Mouse (Mus musculus): ENCODE data around the gene Gm13043. TPM values are rescaled to one million over a fixed set of nuclear protein-coding genes. Genes with fewer than 3 reads are reported as not detected.
"Not testable (repeated sequence)": the region's sequence is repeated elsewhere in the genome, so short reads cannot be mapped to it uniquely, and the experiment has no call there.

Gene Gm13043
- polyA plus RNA-seq (2014; fragmentation: Nextera tagmentation; extraction: Ambion mirVana) = not detected in 2 replicates

DNA sequence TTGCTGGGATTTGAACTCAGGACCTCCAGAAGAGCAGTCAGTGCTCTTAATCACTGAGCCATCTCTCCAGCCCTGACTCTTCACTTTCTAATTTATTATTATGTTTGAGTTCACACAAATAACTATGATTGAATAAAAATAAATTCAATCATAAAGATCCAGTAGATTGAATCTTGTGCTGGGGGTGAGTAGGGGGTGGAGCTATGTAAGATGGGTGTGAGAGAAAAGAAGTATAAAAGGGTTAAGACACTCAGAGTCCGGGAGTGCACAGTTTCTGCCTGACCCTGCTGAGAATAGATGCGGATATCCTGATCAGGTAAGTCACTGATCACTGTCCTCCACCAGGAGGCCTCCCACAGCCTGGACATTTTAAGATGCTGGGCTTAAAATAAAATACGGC is at the start of gene Gm13043:
Gene Gm13043 (plus strand): TSS at position 301 of the 400 bp plus-strand sequence.
- Histone ChIP-seq H3K4me2 (ENCODE audit: low read depth, severe bottlenecking) (no peak within 1 kb of the TSS), H3K9ac (ENCODE audit: low read length) (no peak within 1 kb of the TSS), H3K4me3 (ENCODE audit: low read depth, low read length) (no peak within 1 kb of the TSS), H3K4me1 (ENCODE audit: control insufficient read depth, insufficient read depth, low read length) (no peaks in the 10 kb centered on the region), H3K36me3 (ENCODE audit: control insufficient read depth, insufficient read depth, low read length) (no peaks in the 10 kb centered on the region), H3K27ac (replicated peaks; ENCODE audit: low read depth, low read length) (no peak within 1 kb of the TSS), H3K27me3 (ENCODE audit: control insufficient read depth, insufficient read depth, low read length) (no peaks in the 10 kb centered on the region), H3K9me3 (ENCODE audit: control insufficient read depth, low read length) (no peaks in the 10 kb centered on the region)
- 87% methylated on average over 3 of the region's 3 CpGs for WGBS
- ATAC-seq (ENCODE audit: insufficient number of reproducible peaks, low FRiP score, low TSS enrichment, low read depth) (no peak), DNase-seq (ENCODE audit: low spot score) (no peak)

- not testable (repeated sequence) for DNase-seq (ENCODE audit: low spot score); ATAC-seq (ENCODE audit: insufficient number of reproducible peaks, low FRiP score, low TSS enrichment, low read depth); H3K4me2 ChIP-seq (ENCODE audit: low read depth, severe bottlenecking); H3K27ac ChIP-seq (replicated peaks; ENCODE audit: low read depth, low read length); H3K27me3 ChIP-seq (ENCODE audit: control insufficient read depth, insufficient read depth, low read length); H3K36me3 ChIP-seq (ENCODE audit: control insufficient read depth, insufficient read depth, low read length); H3K4me3 ChIP-seq (ENCODE audit: low read depth, low read length); H3K9ac ChIP-seq (ENCODE audit: low read length); H3K4me1 ChIP-seq (ENCODE audit: control insufficient read depth, insufficient read depth, low read length); H3K9me3 ChIP-seq (ENCODE audit: control insufficient read depth, low read length)
- no CpG with 5 or more reads among the region's 3 CpGs for WGBS
Observed at GRCm38 (mm10) chr4:143535654-143536053, 24.5 kb downstream of the Gm13043 start, which contains the start of gene Gm13040. Gene Gm13040 (plus strand): TSS chr4:143535954.

GRCm38 (mm10) chr4:143551400-143551799 is 40.3 kb downstream of the Gm13043 start, which contains the start of the genes BC080695 and Gm13057:
Gene BC080695 (plus strand): TSS chr4:143551700.
Gene Gm13057 (plus strand): TSS chr4:143551709.
- H3K36me3 ChIP-seq (ENCODE audit: control insufficient read depth, insufficient read depth, low read length); H3K4me3 ChIP-seq (ENCODE audit: low read depth, low read length); H3K27ac ChIP-seq (replicated peaks; ENCODE audit: low read depth, low read length); H3K9me3 ChIP-seq (ENCODE audit: control insufficient read depth, low read length); H3K9ac ChIP-seq (ENCODE audit: low read length); DNase-seq (ENCODE audit: low spot score); H3K4me1 ChIP-seq (ENCODE audit: control insufficient read depth, insufficient read depth, low read length); ATAC-seq (ENCODE audit: insufficient number of reproducible peaks, low FRiP score, low TSS enrichment, low read depth); H3K27me3 ChIP-seq (ENCODE audit: control insufficient read depth, insufficient read depth, low read length); H3K4me2 ChIP-seq (ENCODE audit: low read depth, severe bottlenecking): not testable (repeated sequence)
- no CpG with 5 or more reads among the region's 3 CpGs for WGBS

Other genes with a start within 250 kb of the Gm13043 start
- gene Pdpn, start 211.8 kb upstream of the Gm13043 start, polyA plus RNA-seq (2014; fragmentation: Nextera tagmentation; extraction: Ambion mirVana) = 29.6 and 32.0 TPM in 2 replicates
- gene Lrrc38, start 161.6 kb upstream of the Gm13043 start, polyA plus RNA-seq (2014; fragmentation: Nextera tagmentation; extraction: Ambion mirVana) = 0.11 and 0.41 TPM in 2 replicates
- not detected in 2 replicates for gene Pramel1, start 116.9 kb upstream of the Gm13043 start, polyA plus RNA-seq (2014; fragmentation: Nextera tagmentation; extraction: Ambion mirVana)
- 16.8 and 19.7 TPM in 2 replicates for gene Pramef8, start 98.9 kb upstream of the Gm13043 start, polyA plus RNA-seq (2014; fragmentation: Nextera tagmentation; extraction: Ambion mirVana)
- gene Oog4, start 61.0 kb upstream of the Gm13043 start, polyA plus RNA-seq (2014; fragmentation: Nextera tagmentation; extraction: Ambion mirVana) = not detected in 2 replicates
- gene Gm13040, start 24.6 kb downstream of the Gm13043 start, polyA plus RNA-seq (2014; fragmentation: Nextera tagmentation; extraction: Ambion mirVana) = not detected in 2 replicates
- gene BC080695, start 40.4 kb downstream of the Gm13043 start, polyA plus RNA-seq (2014; fragmentation: Nextera tagmentation; extraction: Ambion mirVana) = not detected in 2 replicates
- gene Gm13057, start 40.4 kb downstream of the Gm13043 start, polyA plus RNA-seq (2014; fragmentation: Nextera tagmentation; extraction: Ambion mirVana) = not detected in 2 replicates
- gene Gm13083, start 103.7 kb downstream of the Gm13043 start, polyA plus RNA-seq (2014; fragmentation: Nextera tagmentation; extraction: Ambion mirVana) = not detected in 2 replicates
- gene Gm13088, start 145.9 kb downstream of the Gm13043 start, polyA plus RNA-seq (2014; fragmentation: Nextera tagmentation; extraction: Ambion mirVana) = not detected in 2 replicates
- not detected in 2 replicates for gene Gm13089, start 191.4 kb downstream of the Gm13043 start, polyA plus RNA-seq (2014; fragmentation: Nextera tagmentation; extraction: Ambion mirVana)
- gene Gm13078, start 208.1 kb downstream of the Gm13043 start, polyA plus RNA-seq (2014; fragmentation: Nextera tagmentation; extraction: Ambion mirVana) = not detected in 2 replicates

Data from limb, embryonic 11.5 days (tissue).